ENCODE assay signal across 10 mouse cellular contexts in the genomic region with DNA sequence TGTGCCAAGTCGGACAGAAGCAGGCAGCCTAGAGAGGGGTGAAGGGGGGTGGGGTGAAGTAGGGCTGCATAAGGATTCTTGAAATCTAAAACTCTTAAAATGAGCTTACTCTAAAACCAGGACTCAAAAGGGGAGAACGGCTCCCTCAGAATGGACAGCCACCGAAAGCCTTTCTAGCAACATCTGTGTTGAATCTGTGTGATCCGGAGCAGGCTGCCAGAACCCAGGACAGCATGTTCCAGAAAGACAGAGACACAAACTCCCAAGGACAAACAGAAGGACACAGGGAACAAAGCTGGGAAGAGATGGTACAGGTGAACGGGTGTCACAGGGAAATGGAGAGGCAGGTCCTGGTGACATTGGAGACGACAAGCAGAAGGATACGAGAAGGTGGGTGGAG. TPM values are rescaled to one million over a fixed set of nuclear protein-coding genes. Genes with fewer than 3 reads are reported as not detected.
DNase-seq lines count a peak whose midpoint lies in the region; ATAC-seq lines count a peak whose summit lies in the region.
"Had no signal": no experiment of that assay in that cellular context is flagged by ENCODE, and none has a peak within 500 bp of the region (broad histone marks: within the 10 kb centered on the region; RNA-seq: fewer than 3 reads in every experiment).

No protein-coding gene starts in this region.

- ATAC-seq in embryonic facial prominence, embryonic 11.5 days (replicated peaks; ENCODE audit: insufficient number of reproducible peaks, low FRiP score, low TSS enrichment, low read depth) = no peak
- no peak for ATAC-seq in limb, embryonic 15.5 days (ENCODE audit: insufficient number of reproducible peaks, low FRiP score, low TSS enrichment, low read depth)
- ATAC-seq in forebrain, embryonic 16.5 days = no peak
- ATAC-seq: inflammation-experienced regulatory T-cells, adult 6 months had no signal

- WGBS in embryonic facial prominence, embryonic 11.5 days = 55% methylated on average over 7 of the region's 7 CpGs
- WGBS in limb, embryonic 15.5 days = 46% methylated on average over 7 of the region's 7 CpGs
- 75% methylated on average over 7 of the region's 7 CpGs for WGBS in forebrain, embryonic 16.5 days

- intact Hi-C loops in heart, postnatal 36 days (cut with DNase I) = loop anchor here (1.0 kb wide), 1 partner anchor 14 kb away; no protein-coding TSS in a partner anchor

- H3K9ac ChIP-seq in embryonic facial prominence, embryonic 11.5 days (replicated peaks; ENCODE audit: low read length) = no peak overlapping the region
- H3K9ac ChIP-seq in limb, embryonic 15.5 days = no peak overlapping the region
- no peak overlapping the region for H3K9ac ChIP-seq in forebrain, embryonic 16.5 days (replicated peaks; ENCODE audit: low read depth, low read length)

- H3K27me3 ChIP-seq in embryonic facial prominence, embryonic 11.5 days (ENCODE audit: control insufficient read depth, insufficient read depth, low read length) = no peaks in the 10 kb centered on the region
- H3K27me3 ChIP-seq in limb, embryonic 15.5 days = no peaks in the 10 kb centered on the region
- no peaks in the 10 kb centered on the region for H3K27me3 ChIP-seq in forebrain, embryonic 16.5 days (replicated peaks; ENCODE audit: control insufficient read depth, insufficient read depth, low read length)

- H3K36me3 ChIP-seq in embryonic facial prominence, embryonic 11.5 days (replicated peaks; ENCODE audit: control insufficient read depth, insufficient read depth, low read depth, low read length) = peaks cover 4% of the 10 kb centered on the region
- peaks cover 17% of the 10 kb centered on the region for H3K36me3 ChIP-seq in limb, embryonic 15.5 days
- peaks cover 2% of the 10 kb centered on the region; the same call in 1 of the 2 replicates for H3K36me3 ChIP-seq in forebrain, embryonic 16.5 days (ENCODE audit: control insufficient read depth, insufficient read depth)

- peak; percentile 63 for DNase-seq in kidney, adult 18-20 months
- no peak for DNase-seq in kidney, postnatal 10 days
- no peak for DNase-seq in embryonic facial prominence, embryonic 11.5 days (ENCODE audit: low spot score)
- peak; percentile 60 to 66 for DNase-seq in heart, postnatal 36 days
- no peak for DNase-seq in urinary bladder, adult 18-20 months (ENCODE audit: low spot score in 2 of 2)
- DNase-seq in frontal cortex, postnatal 36 days (ENCODE audit: low spot score in 2 of 2) = no peak
- DNase-seq: thymus, adult 18-20 months had no signal

- H3K27ac ChIP-seq in embryonic facial prominence, embryonic 11.5 days (replicated peaks; ENCODE audit: low read depth, low read length) = peak overlapping the region; percentile 11; the same call in 1 of the 2 replicates
- H3K27ac ChIP-seq in limb, embryonic 15.5 days = peak overlapping the region; percentile 84
- H3K27ac ChIP-seq in forebrain, embryonic 16.5 days (ENCODE audit: low read length) = no peak overlapping the region

- H3K4me1 ChIP-seq in embryonic facial prominence, embryonic 11.5 days (ENCODE audit: control insufficient read depth, insufficient read depth, low read length) = peaks cover 17% of the 10 kb centered on the region
- H3K4me1 ChIP-seq in limb, embryonic 15.5 days = peaks cover 78% of the 10 kb centered on the region
- peaks cover 64% of the 10 kb centered on the region for H3K4me1 ChIP-seq in forebrain, embryonic 16.5 days (replicated peaks; ENCODE audit: control insufficient read depth, insufficient read depth, low read length)

- no peak overlapping the region for H3K4me3 ChIP-seq in embryonic facial prominence, embryonic 11.5 days (ENCODE audit: low read depth, low read length)
- H3K4me3 ChIP-seq in limb, embryonic 15.5 days = no peak overlapping the region
- H3K4me3 ChIP-seq in forebrain, embryonic 16.5 days (replicated peaks; ENCODE audit: low read length) = no peak overlapping the region

- no peak overlapping the region for H3K4me2 ChIP-seq in embryonic facial prominence, embryonic 11.5 days (ENCODE audit: low read depth, low read length)
- H3K4me2 ChIP-seq in limb, embryonic 15.5 days = no peak overlapping the region
- H3K4me2 ChIP-seq in forebrain, embryonic 16.5 days (ENCODE audit: low read length) = no peak overlapping the region

- no peaks in the 10 kb centered on the region for H3K9me3 ChIP-seq in embryonic facial prominence, embryonic 11.5 days (replicated peaks; ENCODE audit: control insufficient read depth, low read length)
- H3K9me3 ChIP-seq in limb, embryonic 15.5 days = no peaks in the 10 kb centered on the region
- no peaks in the 10 kb centered on the region for H3K9me3 ChIP-seq in forebrain, embryonic 16.5 days (ENCODE audit: control insufficient read depth, low read length)

RNA-seq across cellular contexts. Expression of gene Zmynd8, which starts 25.6 kb away (rescaled TPM):
- 36.1 and 36.8 TPM in 2 replicates for polyA plus RNA-seq in embryonic facial prominence, embryonic 11.5 days (2014; fragmentation: Nextera tagmentation; extraction: Ambion mirVana)
- 10 to 100 TPM; 46.5 to 48.0 TPM for total RNA-seq in heart, postnatal 36 days (2021)
- 40.4 and 52.2 TPM in 2 replicates for polyA plus RNA-seq in limb, embryonic 15.5 days (2015; fragmentation: Nextera tagmentation; extraction: Ambion mirVana)
- 69.8 and 81.5 TPM in 2 replicates for polyA plus RNA-seq in forebrain, embryonic 16.5 days (2015; fragmentation: Nextera tagmentation; extraction: Ambion mirVana)

Comparison
In these comparisons a context has a peak if more than half of its experiments do, and no peak if none do; other contexts are left out.
1. DNase-seq: peak in kidney, adult 18-20 months (single experiment) and heart, postnatal 36 days (2 of 2); none in kidney, postnatal 10 days (single experiment), embryonic facial prominence, embryonic 11.5 days (single experiment), urinary bladder, adult 18-20 months (0 of 2) and frontal cortex, postnatal 36 days (0 of 2).